Mouse (Mus musculus) myocyte (in vitro differentiated cells): ENCODE measurements around the gene Gm20696.

ENCODE experiments used
- MAX ChIP-seq: IDR thresholded peaks from one replicate; pipeline ENCODE4 v1.6.1; 2011; ENCODE audit warnings: low read depth, mild to moderate bottlenecking, control low read depth
- MYOD1 ChIP-seq, 3 experiments: IDR thresholded peaks; one replicate each; pipeline ENCODE4 v1.6.1; 2011; ENCODE audit warnings: control low read depth in 2 of 3, low read depth in 2 of 3, mild to moderate bottlenecking in 2 of 3, moderate library complexity in 1 of 3; ENCODE audit not compliant: insufficient read length in 2 of 3, control insufficient read depth in 1 of 3
- MYOG ChIP-seq, 3 experiments: IDR thresholded peaks; one replicate each; pipeline ENCODE4 v1.6.1; 2011; ENCODE audit warnings: control low read depth in 2 of 3, low read depth in 2 of 3, mild to moderate bottlenecking in 2 of 3; ENCODE audit not compliant: insufficient read length in 2 of 3, control insufficient read depth in 1 of 3, insufficient read depth in 1 of 3
- POLR2A ChIP-seq: IDR thresholded peaks from one replicate; pipeline ENCODE4 v1.6.1; 2011; ENCODE audit warnings: low read depth, mild to moderate bottlenecking, control low read depth, moderate library complexity; ENCODE audit not compliant: insufficient read length
- POLR2AphosphoS2 ChIP-seq: IDR thresholded peaks from one replicate; pipeline ENCODE4 v1.6.1; 2011; ENCODE audit warnings: low read depth, control low read depth; ENCODE audit not compliant: insufficient read length
- SRF ChIP-seq: IDR thresholded peaks from one replicate; pipeline ENCODE4 v1.6.1; 2011; ENCODE audit warnings: low read depth; ENCODE audit not compliant: control insufficient read depth, insufficient read length
- TCF12 ChIP-seq: IDR thresholded peaks from one replicate; pipeline ENCODE4 v1.6.1; 2011; ENCODE audit warnings: mild to moderate bottlenecking, control low read depth; ENCODE audit not compliant: poor library complexity, insufficient read depth, severe bottlenecking
- TCF3 ChIP-seq: IDR thresholded peaks from one replicate; pipeline ENCODE4 v1.6.1; 2011; ENCODE audit warnings: low read depth, control low read depth; ENCODE audit not compliant: insufficient read length

DNA sequence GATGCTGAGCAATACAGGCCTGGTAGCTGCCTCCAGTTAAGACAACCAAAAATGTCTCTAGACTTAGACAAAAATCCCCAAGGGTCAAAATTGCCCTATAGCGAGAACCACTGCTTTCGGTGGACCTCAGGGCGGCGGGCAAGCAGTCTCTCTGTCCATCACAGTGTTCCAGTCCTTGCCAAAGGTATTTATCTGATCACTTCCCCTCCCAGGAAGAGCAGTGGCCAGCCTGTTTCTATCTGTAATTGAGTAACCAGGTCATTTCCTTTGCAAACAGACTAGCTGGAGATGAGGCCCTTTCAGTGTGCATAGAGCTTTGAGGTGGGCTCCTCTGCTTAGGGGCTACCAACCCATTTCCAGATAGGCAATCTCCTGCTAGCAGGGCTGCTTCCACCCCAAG lies 134.1 kb downstream of the Gm20696 start:
- TF ChIP-seq TCF12 (no peak), MYOD1 (IDR thresholded peaks at IDR 0.05; ENCODE audit: control insufficient read depth in 1 of 3, insufficient read length in 2 of 3, low read depth in 2 of 3) (no peak), TCF3 (no peak), POLR2A (no peak), SRF (no peak), POLR2AphosphoS2 (no peak), MYOG (IDR thresholded peaks at IDR 0.05; ENCODE audit: control insufficient read depth in 1 of 3, insufficient read depth in 1 of 3, insufficient read length in 2 of 3, low read depth in 2 of 3) (no peak), MAX (no peak)
